Mouse (Mus musculus) CD8-positive naive resting alpha-beta T cell, adult 2 months (primary cell): ENCODE measurements around the gene Slc23a4.
A peak's percentile ranks its signal among the peaks of the same experiment; 100 is the strongest.

Source experiments
- DNase-seq, 2 experiments: peaks; one replicate each; pipeline ENCODE4 v3.0.0; 2022; ENCODE audit warnings: low read depth in 2 of 2, low spot score in 2 of 2

Gene Slc23a4

GRCm38 (mm10) chr6:34988081-34988761 is at the start of gene Slc23a4:
Gene Slc23a4, minus strand, starts transcription at chr6:34988404.
- peak in 1 of 2 experiments; percentile 9 for DNase-seq

GRCm38 (mm10) chr6:35033341-35033740 is 45.1 kb upstream of the Slc23a4 start:
- no peak for DNase-seq

GRCm38 (mm10) chr6:35032704-35033103 is 44.5 kb upstream of the Slc23a4 start:
- DNase-seq = no peak

GRCm38 (mm10) chr6:35030811-35031210 is 42.6 kb upstream of the Slc23a4 start:
- DNase-seq = no peak

- DNase-seq = no peak
Measured at GRCm38 (mm10) chr6:35030226-35030625, 42.0 kb upstream of the Slc23a4 start.

- DNase-seq = no peak
Measured at GRCm38 (mm10) chr6:35028023-35028422, 39.8 kb upstream of the Slc23a4 start.

GRCm38 (mm10) chr6:35027257-35027656 is 39.1 kb upstream of the Slc23a4 start:
- no peak for DNase-seq

GRCm38 (mm10) chr6:35016624-35017023 is 28.4 kb upstream of the Slc23a4 start:
- no peak for DNase-seq

- no peak for DNase-seq
Measured at GRCm38 (mm10) chr6:35011953-35012352, 23.7 kb upstream of the Slc23a4 start.

GRCm38 (mm10) chr6:35010705-35011104 is 22.5 kb upstream of the Slc23a4 start:
- DNase-seq = no peak

- no peak for DNase-seq
Measured at GRCm38 (mm10) chr6:35002261-35002669, 14.1 kb upstream of the Slc23a4 start.

GRCm38 (mm10) chr6:34999101-34999500 is 10.9 kb upstream of the Slc23a4 start:
- no peak for DNase-seq

GRCm38 (mm10) chr6:34996496-34996895 is 8.3 kb upstream of the Slc23a4 start:
- DNase-seq = no peak

GRCm38 (mm10) chr6:34995265-34995681 is 7.1 kb upstream of the Slc23a4 start:
- DNase-seq = peak; percentile 72 to 81

GRCm38 (mm10) chr6:34994692-34995091 is 6.5 kb upstream of the Slc23a4 start:
- no peak for DNase-seq

GRCm38 (mm10) chr6:34989263-34989662 is 1.1 kb upstream of the Slc23a4 start:
- DNase-seq = no peak

GRCm38 (mm10) chr6:34987085-34987645 is 1.0 kb downstream of the Slc23a4 start:
- DNase-seq = no peak

- DNase-seq = no peak
Measured at GRCm38 (mm10) chr6:34980661-34981060, 7.5 kb downstream of the Slc23a4 start.

GRCm38 (mm10) chr6:34979291-34979690 is 8.9 kb downstream of the Slc23a4 start:
- DNase-seq = no peak

GRCm38 (mm10) chr6:34971181-34971580 is 17.0 kb downstream of the Slc23a4 start:
- no peak for DNase-seq

GRCm38 (mm10) chr6:34965819-34966539 is 22.2 kb downstream of the Slc23a4 start:
- DNase-seq = no peak

GRCm38 (mm10) chr6:34964550-34964949 is 23.7 kb downstream of the Slc23a4 start:
- no peak for DNase-seq
